In the genomic region with DNA sequence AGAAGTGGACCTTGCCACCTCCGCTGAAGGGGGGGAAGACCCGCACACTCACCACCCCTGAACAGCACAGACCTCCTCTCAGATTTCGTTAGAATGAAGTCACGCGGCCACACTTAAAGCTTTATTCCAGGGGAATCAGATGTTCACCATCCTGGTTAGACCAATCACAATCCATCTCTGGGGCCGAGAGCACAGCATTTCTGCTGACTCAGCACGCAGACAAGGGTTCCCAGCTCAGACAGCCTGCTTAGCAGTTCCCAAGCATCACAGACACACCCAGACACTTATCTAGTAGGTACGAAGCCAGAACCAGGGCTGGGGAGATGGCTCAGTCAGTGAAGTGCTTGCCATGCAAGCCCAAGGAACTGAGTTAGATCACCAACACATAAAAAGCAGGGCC, we compare ENCODE assay signal across 22 mouse cellular contexts. TPM values are rescaled to one million over a fixed set of nuclear protein-coding genes. Genes with fewer than 3 reads are reported as not detected.
A peak's percentile ranks its signal among the peaks of the same experiment; 100 is the strongest.
DNase-seq lines count a peak whose midpoint lies in the region; ATAC-seq and TF ChIP-seq lines count a peak whose summit lies in the region.
"Had no signal": no experiment of that assay in that cellular context is flagged by ENCODE, and none has a peak within 500 bp of the region (broad histone marks: within the 10 kb centered on the region; RNA-seq: fewer than 3 reads in every experiment).

No protein-coding gene starts in this region.

- in situ Hi-C loops in ES-E14 (cut with MboI; ENCODE audit: low sequenced_read_pairs in 2 of 2, unreplicated experiment in 2 of 2): no loop called here

- H3K4me2 ChIP-seq in embryonic facial prominence, embryonic 14.5 days (ENCODE audit: low read depth, low read length): no peak overlapping the region
- no peak overlapping the region for H3K4me2 ChIP-seq in stomach, postnatal 0 days (replicated peaks; ENCODE audit: low read depth)
- no peak overlapping the region for H3K4me2 ChIP-seq in midbrain, postnatal 0 days (ENCODE audit: low read depth, low read length, poor library complexity, severe bottlenecking)
- H3K4me2 ChIP-seq in intestine, embryonic 16.5 days (ENCODE audit: low read depth, low read length): no peak overlapping the region
- H3K4me2 ChIP-seq: embryonic facial prominence, embryonic 12.5 days; heart, embryonic 11.5 days; heart, embryonic 15.5 days; hindbrain, embryonic 13.5 days had no signal

- no peak for TF ChIP-seq CTCF in stomach, postnatal 0 days (IDR thresholded peaks at IDR 0.05; ENCODE audit: low read depth)
- TF ChIP-seq CTCF in midbrain, postnatal 0 days (IDR thresholded peaks at IDR 0.05): no peak

- no peak for ATAC-seq in embryonic facial prominence, embryonic 14.5 days (ENCODE audit: low read depth)
- ATAC-seq in stomach, postnatal 0 days (ENCODE audit: low FRiP score, low TSS enrichment): no peak
- no peak for ATAC-seq in midbrain, postnatal 0 days (ENCODE audit: low FRiP score)
- no peak for ATAC-seq in intestine, embryonic 16.5 days
- ATAC-seq: forebrain, embryonic 14.5 days; hindbrain, postnatal 0 days had no signal

- no peak overlapping the region for H3K9ac ChIP-seq in ES-E14 (ENCODE audit: insufficient read depth, low read depth, low read length, poor library complexity, severe bottlenecking)
- no peak overlapping the region for H3K9ac ChIP-seq in embryonic facial prominence, embryonic 14.5 days (ENCODE audit: low read depth, low read length)
- H3K9ac ChIP-seq in stomach, postnatal 0 days (ENCODE audit: low read length): peak overlapping the region; percentile 18; the same call in 1 of the 2 replicates
- no peak overlapping the region for H3K9ac ChIP-seq in midbrain, postnatal 0 days (replicated peaks; ENCODE audit: low read length, poor library complexity, severe bottlenecking)
- H3K9ac ChIP-seq in intestine, embryonic 16.5 days (ENCODE audit: low read depth, low read length): no peak overlapping the region
- H3K9ac ChIP-seq: embryonic facial prominence, embryonic 12.5 days; heart, embryonic 15.5 days had no signal

- H3K4me1 ChIP-seq in ES-E14 (ENCODE audit: control insufficient read depth in 2 of 2, insufficient read depth in 2 of 2, low read length in 2 of 2, poor library complexity in 1 of 2): peaks cover 8 to 14% of the 10 kb centered on the region in 2 experiments; a peak in 3 of 4 replicates
- H3K4me1 ChIP-seq in embryonic facial prominence, embryonic 14.5 days (ENCODE audit: control insufficient read depth, insufficient read depth, low read length): no peaks in the 10 kb centered on the region
- H3K4me1 ChIP-seq in stomach, postnatal 0 days (replicated peaks; ENCODE audit: control insufficient read depth, insufficient read depth): no peaks in the 10 kb centered on the region
- no peaks in the 10 kb centered on the region for H3K4me1 ChIP-seq in midbrain, postnatal 0 days (ENCODE audit: insufficient read depth, low read length)
- 0 out of 2 replicates have a peak, but pooled peaks cover 6% of the 10 kb centered on the region for H3K4me1 ChIP-seq in intestine, embryonic 16.5 days (ENCODE audit: control insufficient read depth, insufficient read depth, low read length)
- H3K4me1 ChIP-seq: embryonic facial prominence, embryonic 12.5 days; heart, embryonic 15.5 days had no signal

- H3K27ac ChIP-seq in ES-E14 (ENCODE audit: insufficient read depth, low read depth, low read length, poor library complexity, severe bottlenecking): no peak overlapping the region
- no peak overlapping the region for H3K27ac ChIP-seq in embryonic facial prominence, embryonic 14.5 days (replicated peaks; ENCODE audit: low read depth, low read length)
- 0 out of 2 replicates have a peak overlapping the region, but pooled peaks have one; percentile 2 for H3K27ac ChIP-seq in stomach, postnatal 0 days (replicated peaks)
- H3K27ac ChIP-seq in midbrain, postnatal 0 days (ENCODE audit: low read depth, low read length): no peak overlapping the region
- H3K27ac ChIP-seq in intestine, embryonic 16.5 days (ENCODE audit: low read length): no peak overlapping the region
- H3K27ac ChIP-seq: embryonic facial prominence, embryonic 12.5 days; heart, adult 2 months; heart, embryonic 15.5 days; hindbrain, embryonic 13.5 days; hindbrain, postnatal 0 days had no signal

- intact Hi-C loops in left cerebral cortex, postnatal 25 days (cut with DNase I): no loop called here

- no peak for TF ChIP-seq EP300 in stomach, postnatal 0 days (optimal IDR thresholded peaks at IDR 0.05)

- no peak for DNase-seq in ES-E14 (ENCODE audit: low read depth, low spot score)
- DNase-seq in ZHBTc4 (ENCODE audit: low read depth, low spot score): peak; percentile 73
- DNase-seq in embryonic facial prominence, embryonic 14.5 days (ENCODE audit: low spot score): peak; percentile 14
- DNase-seq in stomach, postnatal 0 days (ENCODE audit: low spot score): no peak
- no peak for DNase-seq in left cerebral cortex, postnatal 25 days (ENCODE audit: low spot score in 2 of 2)
- no peak for DNase-seq in midbrain, postnatal 0 days (ENCODE audit: low spot score)
- no peak for DNase-seq in embryo, embryonic 10 days (ENCODE audit: low spot score)
- DNase-seq: adrenal gland, adult 8-10 months; cerebellum, adult 11 months; cerebellum, adult 9-10 months; cerebellum, postnatal 25 days; gastrocnemius, postnatal 14 days; heart, adult 2 months; heart, postnatal 14 days; kidney, adult 18-20 months had no signal

- no peak overlapping the region for H3K4me3 ChIP-seq in ES-E14 (ENCODE audit: insufficient read depth in 1 of 2, low read depth in 1 of 2, low read length in 2 of 2, poor library complexity in 1 of 2, severe bottlenecking in 1 of 2)
- H3K4me3 ChIP-seq in embryonic facial prominence, embryonic 14.5 days (ENCODE audit: low read depth, low read length): no peak overlapping the region
- H3K4me3 ChIP-seq in stomach, postnatal 0 days (ENCODE audit: low read depth, low read length): no peak overlapping the region
- no peak overlapping the region for H3K4me3 ChIP-seq in midbrain, postnatal 0 days (ENCODE audit: low read depth, low read length)
- H3K4me3 ChIP-seq in intestine, embryonic 16.5 days (ENCODE audit: low read length): no peak overlapping the region
- H3K4me3 ChIP-seq: embryonic facial prominence, embryonic 12.5 days; heart, adult 2 months; heart, embryonic 15.5 days; hindbrain, embryonic 13.5 days had no signal

- H3K9me3 ChIP-seq in ES-E14 (ENCODE audit: control insufficient read depth, insufficient read depth, low read depth, low read length): no peaks in the 10 kb centered on the region
- H3K9me3 ChIP-seq in embryonic facial prominence, embryonic 14.5 days (ENCODE audit: control insufficient read depth, low read length): no peaks in the 10 kb centered on the region
- H3K9me3 ChIP-seq in stomach, postnatal 0 days (ENCODE audit: control insufficient read depth, low read length): no peaks in the 10 kb centered on the region
- H3K9me3 ChIP-seq in midbrain, postnatal 0 days (ENCODE audit: low read length): no peaks in the 10 kb centered on the region
- H3K9me3 ChIP-seq in intestine, embryonic 16.5 days (ENCODE audit: control insufficient read depth, low read length): no peaks in the 10 kb centered on the region
- H3K9me3 ChIP-seq: embryonic facial prominence, embryonic 12.5 days; heart, embryonic 15.5 days; hindbrain, embryonic 13.5 days had no signal

- H3K36me3 ChIP-seq in ES-E14 (ENCODE audit: control insufficient read depth, insufficient read depth, low read length, poor library complexity, severe bottlenecking): no peaks in the 10 kb centered on the region
- H3K36me3 ChIP-seq in embryonic facial prominence, embryonic 14.5 days (ENCODE audit: control insufficient read depth, insufficient read depth, low read length): no peaks in the 10 kb centered on the region
- no peaks in the 10 kb centered on the region for H3K36me3 ChIP-seq in stomach, postnatal 0 days (ENCODE audit: control insufficient read depth, insufficient read depth, low read length)
- no peaks in the 10 kb centered on the region for H3K36me3 ChIP-seq in midbrain, postnatal 0 days (ENCODE audit: insufficient read depth, low read length)
- no peaks in the 10 kb centered on the region for H3K36me3 ChIP-seq in intestine, embryonic 16.5 days (ENCODE audit: control insufficient read depth, insufficient read depth, low read length)
- H3K36me3 ChIP-seq: embryonic facial prominence, embryonic 12.5 days; heart, embryonic 15.5 days; hindbrain, embryonic 13.5 days had no signal

- WGBS in embryonic facial prominence, embryonic 14.5 days: 54% methylated on average over 8 of the region's 8 CpGs
- 65% methylated on average over 8 of the region's 8 CpGs for WGBS in stomach, postnatal 0 days
- WGBS in midbrain, postnatal 0 days: 80% methylated on average over 8 of the region's 8 CpGs
- 72% methylated on average over 8 of the region's 8 CpGs for WGBS in intestine, embryonic 16.5 days

- H3K27me3 ChIP-seq in embryonic facial prominence, embryonic 14.5 days (replicated peaks; ENCODE audit: control insufficient read depth, insufficient read depth, low read length): no peaks in the 10 kb centered on the region
- H3K27me3 ChIP-seq in stomach, postnatal 0 days (ENCODE audit: control insufficient read depth, insufficient read depth, low read length): no peaks in the 10 kb centered on the region
- no peaks in the 10 kb centered on the region for H3K27me3 ChIP-seq in midbrain, postnatal 0 days (ENCODE audit: insufficient read depth, low read length)
- H3K27me3 ChIP-seq in intestine, embryonic 16.5 days (replicated peaks; ENCODE audit: control insufficient read depth, insufficient read depth, low read length): no peaks in the 10 kb centered on the region
- H3K27me3 ChIP-seq: embryonic facial prominence, embryonic 12.5 days; heart, embryonic 15.5 days; hindbrain, embryonic 13.5 days had no signal

TF ChIP-seq in ES-E14, 5 proteins besides CTCF, POLR2A, EP300 and RAD21 (continues in another document):
- TF ChIP-seq HCFC1 (IDR thresholded peaks at IDR 0.05; ENCODE audit: borderline replicate concordance, insufficient read depth, low read length): no peak

RNA-seq across cellular contexts. Expression of gene Cbx7, which starts 15.3 kb away (rescaled TPM):
- 171 and 233 TPM in 2 replicates for total RNA-seq in ES-E14 (2012; rRNA removed)
- 1.5 and 1.8 TPM in 2 replicates for polyA plus RNA-seq in embryonic facial prominence, embryonic 14.5 days (2014; fragmentation: Nextera tagmentation; extraction: Ambion mirVana)
- 4.8 and 5.5 TPM in 2 replicates for polyA plus RNA-seq in stomach, postnatal 0 days (2015; fragmentation: Nextera tagmentation; extraction: Ambion mirVana)
- total RNA-seq in left cerebral cortex, postnatal 25 days (2021): 10 to 100 TPM; 27.1 to 29.5 TPM
- 7.7 and 14.9 TPM in 2 replicates for total RNA-seq in midbrain, postnatal 0 days (2014; rRNA removed)
- polyA plus RNA-seq in midbrain, postnatal 0 days (2015; fragmentation: Nextera tagmentation; extraction: Ambion mirVana): 3.4 and 3.5 TPM in 2 replicates
- 3.7 and 4.8 TPM in 2 replicates for polyA plus RNA-seq in intestine, embryonic 16.5 days (2015; fragmentation: Nextera tagmentation; extraction: Ambion mirVana)

RNA-seq across cellular contexts. Expression of gene Pdgfb, which starts 28.6 kb away (rescaled TPM):
- 9.5 and 12.1 TPM in 2 replicates for total RNA-seq in ES-E14 (2012; rRNA removed)
- 6.1 and 6.7 TPM in 2 replicates for polyA plus RNA-seq in embryonic facial prominence, embryonic 14.5 days (2014; fragmentation: Nextera tagmentation; extraction: Ambion mirVana)
- polyA plus RNA-seq in stomach, postnatal 0 days (2015; fragmentation: Nextera tagmentation; extraction: Ambion mirVana): 3.1 and 3.6 TPM in 2 replicates
- total RNA-seq in left cerebral cortex, postnatal 25 days (2021): 10 to 100 TPM; 34.0 to 36.7 TPM
- total RNA-seq in midbrain, postnatal 0 days (2014; rRNA removed): 20.5 and 24.4 TPM in 2 replicates
- polyA plus RNA-seq in midbrain, postnatal 0 days (2015; fragmentation: Nextera tagmentation; extraction: Ambion mirVana): 8.7 and 9.2 TPM in 2 replicates
- polyA plus RNA-seq in intestine, embryonic 16.5 days (2015; fragmentation: Nextera tagmentation; extraction: Ambion mirVana): 7.0 and 8.3 TPM in 2 replicates

Comparison
In these comparisons a context has a peak if more than half of its experiments do, and no peak if none do; other contexts are left out.
1. DNase-seq: peak in ZHBTc4 (single experiment) and embryonic facial prominence, embryonic 14.5 days (single experiment); none in ES-E14 (single experiment), stomach, postnatal 0 days (single experiment), left cerebral cortex, postnatal 25 days (0 of 2), midbrain, postnatal 0 days (single experiment) and embryo, embryonic 10 days (single experiment).